Mouse (Mus musculus) E14TG2a.4 (cell line): Measurements from ENCODE around the gene Dcxr.

ENCODE experiments used
- H3K27me3 ChIP-seq: 2 replicates; pipeline ENCODE4 v1.6.1; 2014; ENCODE audit warnings: low read length, control low read depth; ENCODE audit not compliant: insufficient read depth
- H3K36me3 ChIP-seq: 2 replicates; pipeline ENCODE4 v1.6.1; 2014; ENCODE audit warnings: low read length, control low read depth; ENCODE audit not compliant: insufficient read depth
- H3K4me1 ChIP-seq: replicated peaks from 2 replicates; pipeline ENCODE4 v1.6.1; 2014; ENCODE audit warnings: low read depth, low read length, control low read depth
- H3K4me3 ChIP-seq: replicated peaks from 2 replicates; pipeline ENCODE4 v1.5.1; 2014; ENCODE audit warnings: mild to moderate bottlenecking, low read length
- H3K9me3 ChIP-seq: 2 replicates; pipeline ENCODE4 v1.6.1; 2014; ENCODE audit warnings: low read length, control low read depth
- CTCF ChIP-seq: conservative IDR thresholded peaks from 2 replicates; pipeline ENCODE4 v1.5.1; 2014; ENCODE audit warnings: low read length
- NANOG ChIP-seq: IDR thresholded peaks from 2 replicates; pipeline ENCODE4 v1.6.1; 2014; ENCODE audit warnings: borderline replicate concordance, low read length, mixed read lengths
- POU5F1 ChIP-seq: IDR thresholded peaks from 2 replicates; pipeline ENCODE4 v1.6.1; 2014; ENCODE audit warnings: low read length, borderline replicate concordance

The Dcxr gene

GRCm38 (mm10) chr11:120714546-120714945, 12.5 kb downstream of the Dcxr start:
- Histone ChIP-seq H3K4me1 (peaks cover 49% of the 10 kb centered on the region), H3K36me3 (peaks cover 82% of the 10 kb centered on the region), H3K27me3 (peaks cover 16% of the 10 kb centered on the region), H3K4me3 (peak overlapping the region; percentile 92), H3K9me3 (no peaks in the 10 kb centered on the region)
- TF ChIP-seq POU5F1 (no peak), CTCF (no peak), NANOG (no peak)

GRCm38 (mm10) chr11:120713580-120714518, 13.2 kb downstream of the Dcxr start, which contains the start of the genes Cenpx and Lrrc45:
Gene Cenpx (minus strand): TSS chr11:120713738.
Gene Lrrc45 (plus strand): TSS chr11:120713925.
- Histone ChIP-seq H3K36me3 (peaks cover 82% of the 10 kb centered on the region), H3K4me3 (peak within 1 kb of the TSS; percentile 92), H3K4me1 (peaks cover 56% of the 10 kb centered on the region), H3K9me3 (no peaks in the 10 kb centered on the region), H3K27me3 (peaks cover 16% of the 10 kb centered on the region)
- TF ChIP-seq CTCF (no peak), NANOG (no peak), POU5F1 (no peak)

GRCm38 (mm10) chr11:120712771-120713568, 14.1 kb downstream of the Dcxr start:
- peak overlapping the region; percentile 92 for H3K4me3 ChIP-seq
- H3K4me1 ChIP-seq: peaks cover 65% of the 10 kb centered on the region
- H3K36me3 ChIP-seq: peaks cover 82% of the 10 kb centered on the region
- no peaks in the 10 kb centered on the region for H3K9me3 ChIP-seq
- TF ChIP-seq NANOG (no peak), CTCF (peak; percentile 51)
- H3K27me3 ChIP-seq: peaks cover 16% of the 10 kb centered on the region

- Histone ChIP-seq H3K27me3 (peaks cover 16% of the 10 kb centered on the region), H3K36me3 (peaks cover 77% of the 10 kb centered on the region), H3K9me3 (no peaks in the 10 kb centered on the region), H3K4me3 (peak overlapping the region; percentile 92; the same call in 1 of the 2 replicates), H3K4me1 (peaks cover 70% of the 10 kb centered on the region)
- TF ChIP-seq NANOG: no peak
- TF ChIP-seq POU5F1: no peak
- no peak for TF ChIP-seq CTCF
Observed at GRCm38 (mm10) chr11:120711980-120712604, 15.0 kb downstream of the Dcxr start.

GRCm38 (mm10) chr11:120710672-120711071, 16.4 kb downstream of the Dcxr start:
- H3K9me3 ChIP-seq: no peaks in the 10 kb centered on the region
- H3K36me3 ChIP-seq: peaks cover 74% of the 10 kb centered on the region
- peaks cover 83% of the 10 kb centered on the region for H3K4me1 ChIP-seq
- H3K27me3 ChIP-seq: peaks cover 14% of the 10 kb centered on the region
- H3K4me3 ChIP-seq: no peak overlapping the region
- TF ChIP-seq POU5F1 (no peak), CTCF (no peak), NANOG (no peak)

- no peak for TF ChIP-seq POU5F1
- TF ChIP-seq NANOG: no peak
- no peak for TF ChIP-seq CTCF
- Histone ChIP-seq H3K36me3 (peaks cover 73% of the 10 kb centered on the region), H3K4me3 (no peak overlapping the region), H3K27me3 (peaks cover 3% of the 10 kb centered on the region; the same call in 1 of the 2 replicates), H3K4me1 (peaks cover 89% of the 10 kb centered on the region), H3K9me3 (no peaks in the 10 kb centered on the region)
Observed at GRCm38 (mm10) chr11:120709551-120709950, 17.5 kb downstream of the Dcxr start.

GRCm38 (mm10) chr11:120707969-120708368, 19.1 kb downstream of the Dcxr start:
- Histone ChIP-seq H3K36me3 (peaks cover 85% of the 10 kb centered on the region), H3K9me3 (no peaks in the 10 kb centered on the region), H3K4me1 (peaks cover 95% of the 10 kb centered on the region), H3K4me3 (peak overlapping the region; percentile 41; the same call in 1 of the 2 replicates), H3K27me3 (no peaks in the 10 kb centered on the region)
- TF ChIP-seq POU5F1 (no peak), CTCF (no peak)

- Histone ChIP-seq H3K4me1 (peaks cover 94% of the 10 kb centered on the region), H3K9me3 (no peaks in the 10 kb centered on the region), H3K4me3 (no peak overlapping the region), H3K36me3 (peaks cover 89% of the 10 kb centered on the region), H3K27me3 (no peaks in the 10 kb centered on the region)
- TF ChIP-seq POU5F1 (no peak), NANOG (no peak), CTCF (no peak)
Observed at GRCm38 (mm10) chr11:120707225-120707624, 19.9 kb downstream of the Dcxr start.
